Mouse (Mus musculus) midbrain, postnatal 0 days (tissue): ENCODE measurements at regions not wholly inside any gene's neighbourhood (a gene's known extent, or its start where the extent isn't known, plus 50 kb on each side); places are given as distances from the start of the nearest gene placed in this dataset.

Experiments used
- ATAC-seq: fragments of 200-750 bp; cut with Nextera tagmentation; 2 replicates; pipeline ENCODE4 v1.8.0; 2017; ENCODE audit warnings: moderate number of reproducible peaks, mild to moderate bottlenecking, moderate TSS enrichment, moderate library complexity; ENCODE audit not compliant: low FRiP score
- DNase-seq: peaks from one replicate; pipeline ENCODE4 v3.0.0-alpha.2; 2015; ENCODE audit warnings: low spot score
- H3K27ac ChIP-seq: fragments of 300-500 bp; sonication (generic); 2 replicates; pipeline ENCODE4 v1.5.1; 2014; ENCODE audit warnings: low read depth, mild to moderate bottlenecking, low read length, mixed read lengths
- H3K27me3 ChIP-seq: fragments of 300-500 bp; sonication (generic); 2 replicates; pipeline ENCODE4 v1.6.1; 2014; ENCODE audit warnings: low read length, control low read depth, mixed read lengths; ENCODE audit not compliant: insufficient read depth
- H3K36me3 ChIP-seq: fragments of 300-500 bp; sonication (generic); 2 replicates; pipeline ENCODE4 v1.6.1; 2014; ENCODE audit warnings: low read length, control low read depth, mixed read lengths; ENCODE audit not compliant: insufficient read depth
- H3K4me1 ChIP-seq: fragments of 300-500 bp; sonication (generic); 2 replicates; pipeline ENCODE4 v1.6.1; 2014; ENCODE audit warnings: mild to moderate bottlenecking, control low read depth, antibody characterized with exemption, low read length, mixed read lengths; ENCODE audit not compliant: insufficient read depth
- H3K4me2 ChIP-seq: fragments of 300-500 bp; sonication (generic); 2 replicates; pipeline ENCODE4 v1.6.1; 2014; ENCODE audit warnings: low read depth, mild to moderate bottlenecking, low read length, mixed read lengths; ENCODE audit not compliant: poor library complexity, severe bottlenecking
- H3K4me3 ChIP-seq: fragments of 300-500 bp; sonication (generic); 2 replicates; pipeline ENCODE4 v1.5.1; 2014; ENCODE audit warnings: low read depth, mild to moderate bottlenecking, low read length, moderate library complexity
- H3K9ac ChIP-seq: fragments of 300-500 bp; sonication (generic); replicated peaks from 2 replicates; pipeline ENCODE4 v1.6.1; 2014; ENCODE audit warnings: mild to moderate bottlenecking, low read length, moderate library complexity, mixed read lengths; ENCODE audit not compliant: poor library complexity, severe bottlenecking
- H3K9me3 ChIP-seq: fragments of 300-500 bp; sonication (generic); 2 replicates; pipeline ENCODE4 v1.6.1; 2016; ENCODE audit warnings: low read length, control low read depth
- CTCF ChIP-seq: IDR thresholded peaks from 2 replicates; pipeline ENCODE4 v1.5.1; 2016; ENCODE audit warnings: antibody characterized with exemption, mild to moderate bottlenecking
- WGBS: fragments of 180-500 bp; shearing (Covaris S2); extraction: QIAGEN DNeasy Blood & Tissue Kit; methylation state at CpG from one replicate; pipeline ENCODE4 v1.1.7; 2014; 5-methylcytosine and 5-hydroxymethylcytosine counted together

GRCm38 (mm10) chr7:138129701-138130100 lies 267.8 kb downstream of the Tcerg1l start:
- Histone ChIP-seq H3K27ac (no peak overlapping the region), H3K9ac (no peak overlapping the region), H3K4me1 (no peaks in the 10 kb centered on the region), H3K9me3 (no peaks in the 10 kb centered on the region), H3K36me3 (no peaks in the 10 kb centered on the region), H3K27me3 (no peaks in the 10 kb centered on the region), H3K4me3 (no peak overlapping the region), H3K4me2 (no peak overlapping the region)
- no peak for ATAC-seq
- no peak for TF ChIP-seq CTCF
- 31% methylated on average over 2 of the region's 2 CpGs for WGBS
- DNase-seq = no peak

- ATAC-seq = no peak
- no peak overlapping the region for H3K9ac ChIP-seq
- no peak for TF ChIP-seq CTCF
- no peak overlapping the region for H3K4me3 ChIP-seq
- H3K36me3 ChIP-seq = no peaks in the 10 kb centered on the region
- no peaks in the 10 kb centered on the region for H3K27me3 ChIP-seq
- no peak overlapping the region for H3K4me2 ChIP-seq
- H3K4me1 ChIP-seq = peaks cover 4% of the 10 kb centered on the region; the same call in 1 of the 2 replicates
- no peaks in the 10 kb centered on the region for H3K9me3 ChIP-seq
- no peak for DNase-seq
- H3K27ac ChIP-seq = no peak overlapping the region
- WGBS = 93% methylated on average over 6 of the region's 6 CpGs
These were observed 264.1 kb downstream of the Tcerg1l start for GRCm38 (mm10) chr7:138133427-138133826.

GRCm38 (mm10) chr7:138137934-138138333 lies 259.6 kb downstream of the Tcerg1l start:
- WGBS = 16% methylated on average over 1 of the region's 1 CpGs
- Histone ChIP-seq H3K9ac (no peak overlapping the region), H3K4me2 (no peak overlapping the region), H3K9me3 (no peaks in the 10 kb centered on the region), H3K36me3 (no peaks in the 10 kb centered on the region), H3K4me1 (peaks cover 4% of the 10 kb centered on the region; the same call in 1 of the 2 replicates), H3K27me3 (no peaks in the 10 kb centered on the region), H3K27ac (no peak overlapping the region), H3K4me3 (no peak overlapping the region)
- no peak for TF ChIP-seq CTCF
- DNase-seq (peak; percentile 36), ATAC-seq (no peak)

GRCm38 (mm10) chr7:138139766-138140165 lies 257.8 kb downstream of the Tcerg1l start:
- no peak for ATAC-seq
- peak; percentile 41 for DNase-seq
- Histone ChIP-seq H3K4me1 (peaks cover 4% of the 10 kb centered on the region; the same call in 1 of the 2 replicates), H3K9ac (no peak overlapping the region), H3K36me3 (no peaks in the 10 kb centered on the region), H3K27ac (no peak overlapping the region), H3K9me3 (no peaks in the 10 kb centered on the region), H3K27me3 (no peaks in the 10 kb centered on the region), H3K4me2 (no peak overlapping the region), H3K4me3 (no peak overlapping the region)
- no peak for TF ChIP-seq CTCF
- WGBS = 88% methylated on average over 5 of the region's 5 CpGs

- no peak overlapping the region for H3K27ac ChIP-seq
- no peaks in the 10 kb centered on the region for H3K4me1 ChIP-seq
- DNase-seq = no peak
- 94% methylated on average over 2 of the region's 2 CpGs for WGBS
- no peak for ATAC-seq
- H3K9ac ChIP-seq = no peak overlapping the region
- H3K4me3 ChIP-seq = no peak overlapping the region
- no peaks in the 10 kb centered on the region for H3K27me3 ChIP-seq
- no peak overlapping the region for H3K4me2 ChIP-seq
- H3K36me3 ChIP-seq = no peaks in the 10 kb centered on the region
- H3K9me3 ChIP-seq = no peaks in the 10 kb centered on the region
- no peak for TF ChIP-seq CTCF
These were observed 248.0 kb downstream of the Tcerg1l start for GRCm38 (mm10) chr7:138149496-138149895.

GRCm38 (mm10) chr7:138153455-138154167 lies 243.9 kb downstream of the Tcerg1l start:
- no peaks in the 10 kb centered on the region for H3K36me3 ChIP-seq
- no peak overlapping the region for H3K4me3 ChIP-seq
- no peak overlapping the region for H3K27ac ChIP-seq
- no peaks in the 10 kb centered on the region for H3K4me1 ChIP-seq
- no peaks in the 10 kb centered on the region for H3K27me3 ChIP-seq
- H3K4me2 ChIP-seq = no peak overlapping the region
- DNase-seq (no peak), ATAC-seq (no peak)
- no peak overlapping the region for H3K9ac ChIP-seq
- WGBS = 39% methylated on average over 4 of the region's 4 CpGs
- H3K9me3 ChIP-seq = no peaks in the 10 kb centered on the region
- TF ChIP-seq CTCF = no peak
